Mouse (Mus musculus) hindbrain, embryonic 15.5 days (tissue): ENCODE results near the gene Slc25a13. TPM values are rescaled to one million over a fixed set of nuclear protein-coding genes. Genes with fewer than 3 reads are reported as not detected.

Source experiments
- ATAC-seq: fragments of 200-750 bp; cut with Nextera tagmentation; 2 replicates; pipeline ENCODE4 v1.8.0; 2017; ENCODE audit warnings: low read depth, moderate number of reproducible peaks, moderate TSS enrichment; ENCODE audit not compliant: low FRiP score
- H3K27ac ChIP-seq: fragments of 300-500 bp; sonication (generic); replicated peaks from 2 replicates; pipeline ENCODE4 v1.5.1; 2015; ENCODE audit warnings: mild to moderate bottlenecking, inconsistent platforms
- H3K27me3 ChIP-seq: fragments of 300-500 bp; sonication (generic); 2 replicates; pipeline ENCODE4 v1.6.1; 2015; ENCODE audit warnings: control low read depth, inconsistent platforms
- H3K36me3 ChIP-seq: fragments of 300-500 bp; sonication (generic); 2 replicates; pipeline ENCODE4 v1.6.1; 2015; ENCODE audit warnings: control low read depth, inconsistent platforms
- H3K4me1 ChIP-seq: fragments of 300-500 bp; sonication (generic); replicated peaks from 2 replicates; pipeline ENCODE4 v1.6.1; 2015; ENCODE audit warnings: control low read depth, inconsistent platforms
- H3K4me2 ChIP-seq: fragments of 300-500 bp; sonication (generic); 2 replicates; pipeline ENCODE4 v1.6.1; 2015; ENCODE audit warnings: moderate library complexity, mild to moderate bottlenecking, inconsistent platforms
- H3K4me3 ChIP-seq: fragments of 300-500 bp; sonication (generic); 2 replicates; pipeline ENCODE4 v1.5.1; 2015; ENCODE audit warnings: mild to moderate bottlenecking, inconsistent platforms
- H3K9ac ChIP-seq: fragments of 300-500 bp; sonication (generic); 2 replicates; pipeline ENCODE4 v1.6.1; 2015; ENCODE audit warnings: inconsistent platforms
- H3K9me3 ChIP-seq: fragments of 300-500 bp; sonication (generic); 2 replicates; pipeline ENCODE4 v1.6.1; 2016; ENCODE audit warnings: control low read depth, inconsistent platforms
- WGBS: fragments of 180-500 bp; shearing (Covaris S2); methylation state at CpG from one replicate; pipeline ENCODE4 v1.1.7; 2015; 5-methylcytosine and 5-hydroxymethylcytosine counted together
- polyA plus RNA-seq: library from polyadenylated mRNA; unstranded; fragments of >200 nt; fragmentation: Nextera tagmentation; extraction: Ambion mirVana; gene quantifications from 2 replicates; pipeline ENCODE4 v1.2.1, GENCODE M21; 2015

Gene Slc25a13
- polyA plus RNA-seq, 1 experiment from 2014 or later = 5.3 TPM

DNA sequence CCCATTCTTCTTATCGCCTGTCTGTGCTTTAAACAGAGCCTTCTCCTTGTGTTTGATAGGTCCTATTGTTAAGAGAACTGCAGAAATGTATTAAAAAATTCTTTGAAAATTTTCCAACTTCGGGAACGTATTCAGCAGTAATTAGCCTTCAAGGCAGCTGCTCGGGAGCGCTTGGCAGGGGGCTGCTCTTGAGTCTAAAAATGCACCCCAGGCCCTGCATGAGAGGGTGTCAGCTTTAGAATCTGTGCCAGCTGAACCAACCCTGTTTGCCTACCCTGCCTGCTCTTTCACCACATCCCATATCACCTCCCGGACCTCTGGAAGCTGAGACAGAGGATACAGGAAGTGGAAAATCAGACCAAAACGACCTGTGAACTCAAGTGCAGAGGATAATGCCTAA is 223.9 kb downstream of the Slc25a13 start:
- H3K4me3 ChIP-seq = no peak overlapping the region
- no peak overlapping the region for H3K27ac ChIP-seq
- H3K4me1 ChIP-seq = peaks cover 13% of the 10 kb centered on the region
- H3K36me3 ChIP-seq = no peaks in the 10 kb centered on the region
- ATAC-seq = no peak
- H3K27me3 ChIP-seq = no peaks in the 10 kb centered on the region
- H3K4me2 ChIP-seq = no peak overlapping the region
- no peak overlapping the region for H3K9ac ChIP-seq
- H3K9me3 ChIP-seq = no peaks in the 10 kb centered on the region
- 36% methylated on average over 7 of the region's 7 CpGs for WGBS

DNA sequence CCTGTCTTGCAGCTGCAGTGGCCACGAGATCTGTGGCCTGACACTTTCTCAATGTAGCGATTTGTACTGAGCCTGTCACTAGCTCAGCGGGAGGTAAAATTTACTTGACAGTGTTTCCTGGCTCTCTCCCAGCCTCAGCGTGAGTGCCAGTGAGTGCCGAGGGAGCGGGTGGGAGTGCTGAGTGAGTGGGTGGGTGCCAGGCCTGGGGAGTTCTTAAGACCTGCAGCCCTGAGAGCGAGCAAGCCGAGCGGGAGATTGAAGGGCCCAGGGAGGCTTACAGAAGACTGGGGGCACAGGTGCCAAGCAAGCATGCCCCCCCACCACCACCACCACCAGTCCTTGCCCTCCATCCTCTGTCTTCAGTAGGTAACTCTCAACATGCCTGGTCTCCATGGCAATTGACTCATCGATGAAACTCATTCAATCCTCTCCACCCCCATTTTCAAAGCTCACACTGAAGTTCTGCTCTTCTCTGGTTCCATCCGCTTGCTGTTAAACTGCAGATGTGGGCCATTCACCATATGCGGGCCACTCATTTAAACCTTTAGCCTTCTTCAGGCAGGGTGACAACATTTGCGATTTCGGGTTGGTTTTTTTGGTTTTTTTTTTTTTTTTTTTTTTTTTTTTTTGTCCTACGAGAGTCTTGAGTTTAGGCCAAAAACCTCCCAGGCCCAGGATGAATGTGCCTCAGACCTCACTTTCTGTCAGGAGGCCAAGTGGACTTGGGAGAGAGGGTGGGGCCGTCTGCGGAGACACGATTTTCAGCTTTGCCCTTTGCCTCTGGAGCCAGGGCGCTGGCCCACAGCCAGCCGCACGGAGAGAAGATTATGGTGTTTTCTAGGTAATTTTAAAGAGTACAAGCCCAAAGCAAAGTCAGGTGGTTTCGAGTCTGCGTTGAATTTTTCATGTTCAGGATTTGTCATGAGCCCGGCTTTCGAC is 224.9 kb downstream of the Slc25a13 start:
- Histone ChIP-seq H3K9ac (no peak overlapping the region), H3K9me3 (no peaks in the 10 kb centered on the region), H3K36me3 (no peaks in the 10 kb centered on the region), H3K27ac (0 out of 2 replicates have a peak overlapping the region, but pooled peaks have one; percentile 39), H3K4me2 (peak overlapping the region; percentile 40), H3K4me3 (no peak overlapping the region), H3K27me3 (no peaks in the 10 kb centered on the region), H3K4me1 (peaks cover 13% of the 10 kb centered on the region)
- ATAC-seq = peak; percentile 84
- 39% methylated on average over 25 of the region's 25 CpGs for WGBS

DNA sequence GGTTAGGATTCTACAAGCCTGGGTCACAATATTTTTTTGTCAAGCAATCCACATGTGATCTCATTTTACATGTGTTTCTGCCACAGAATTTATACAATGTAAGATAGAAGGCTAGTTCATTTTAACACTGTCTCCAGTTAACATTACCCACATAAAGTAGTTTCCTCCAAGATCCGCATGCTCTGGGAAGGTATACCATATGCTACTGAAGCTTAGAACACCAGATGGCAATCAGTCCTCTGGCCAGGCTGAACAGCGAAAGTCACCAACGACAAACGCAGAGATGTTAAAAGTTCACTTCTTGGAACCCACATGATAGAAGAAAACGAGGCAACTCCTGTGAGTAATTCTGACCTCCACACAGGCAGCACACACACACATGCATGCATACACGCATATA is 225.7 kb downstream of the Slc25a13 start:
- WGBS = 59% methylated on average over 6 of the region's 6 CpGs
- Histone ChIP-seq H3K4me2 (no peak overlapping the region), H3K9me3 (no peaks in the 10 kb centered on the region), H3K27ac (no peak overlapping the region), H3K9ac (no peak overlapping the region), H3K36me3 (no peaks in the 10 kb centered on the region), H3K4me3 (no peak overlapping the region), H3K27me3 (no peaks in the 10 kb centered on the region), H3K4me1 (peaks cover 13% of the 10 kb centered on the region)
- 0 out of 2 replicates have a peak, but pooled peaks have one; percentile 21 for ATAC-seq
